Mouse (Mus musculus): ENCODE measurements around the gene Hcrtr2. TPM values are rescaled to one million over a fixed set of nuclear protein-coding genes. Genes with fewer than 3 reads are reported as not detected.

Hcrtr2 gene
- polyA plus RNA-seq, 1 experiment from 2014 or later = 4.8 TPM

- H3K4me1 ChIP-seq (replicated peaks) = no peaks in the 10 kb centered on the region
- H3K9me3 ChIP-seq = no peaks in the 10 kb centered on the region
- no peak overlapping the region for H3K4me3 ChIP-seq
- no peak for ATAC-seq (ENCODE audit: low FRiP score)
- WGBS = 78% methylated on average over 4 of the region's 4 CpGs
- H3K4me2 ChIP-seq = no peak overlapping the region
- H3K9ac ChIP-seq = no peak overlapping the region
- H3K36me3 ChIP-seq = no peaks in the 10 kb centered on the region
- no peak overlapping the region for H3K27ac ChIP-seq
- no peaks in the 10 kb centered on the region for H3K27me3 ChIP-seq
Measured at GRCm38 (mm10) chr9:76217178-76217975, 106.3 kb downstream of the Hcrtr2 start.

GRCm38 (mm10) chr9:76214678-76215077 lies 109.0 kb downstream of the Hcrtr2 start:
- no peak for ATAC-seq (ENCODE audit: low FRiP score)
- Histone ChIP-seq H3K9me3 (no peaks in the 10 kb centered on the region), H3K9ac (no peak overlapping the region), H3K4me3 (no peak overlapping the region), H3K36me3 (no peaks in the 10 kb centered on the region), H3K4me1 (replicated peaks) (no peaks in the 10 kb centered on the region), H3K4me2 (no peak overlapping the region), H3K27me3 (no peaks in the 10 kb centered on the region), H3K27ac (no peak overlapping the region)
- WGBS = 83% methylated on average over 4 of the region's 4 CpGs

DNA sequence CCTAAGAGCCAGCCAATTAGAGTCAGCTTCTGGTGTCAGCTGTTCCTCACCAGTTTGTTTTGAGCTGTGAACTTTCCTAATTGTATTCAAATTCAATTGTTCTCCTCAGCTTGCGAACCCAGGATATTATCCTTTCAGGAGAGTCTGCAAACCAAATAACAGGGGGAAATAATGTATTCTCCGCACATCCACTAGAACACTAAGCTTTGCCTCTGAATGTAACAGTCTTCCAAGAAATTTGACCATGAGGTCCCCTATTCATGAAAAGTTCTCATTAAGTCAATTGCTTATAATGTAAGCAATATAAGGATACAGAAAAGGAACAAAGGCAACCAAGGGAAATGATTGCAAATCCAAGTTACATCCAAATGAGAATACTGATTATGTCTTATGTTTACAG lies 110.1 kb downstream of the Hcrtr2 start, which contains the start of gene Gfral:
Gene Gfral, minus strand, starts transcription at position 101 of the 400 bp plus-strand sequence.
- Histone ChIP-seq H3K36me3 (no peaks in the 10 kb centered on the region), H3K9ac (no peak within 1 kb of the TSS), H3K4me1 (replicated peaks) (no peaks in the 10 kb centered on the region), H3K9me3 (no peaks in the 10 kb centered on the region), H3K4me3 (no peak within 1 kb of the TSS), H3K4me2 (no peak within 1 kb of the TSS), H3K27ac (no peak within 1 kb of the TSS), H3K27me3 (no peaks in the 10 kb centered on the region)
- WGBS = 87% methylated on average over 2 of the region's 2 CpGs
- ATAC-seq (ENCODE audit: low FRiP score) = no peak

DNA sequence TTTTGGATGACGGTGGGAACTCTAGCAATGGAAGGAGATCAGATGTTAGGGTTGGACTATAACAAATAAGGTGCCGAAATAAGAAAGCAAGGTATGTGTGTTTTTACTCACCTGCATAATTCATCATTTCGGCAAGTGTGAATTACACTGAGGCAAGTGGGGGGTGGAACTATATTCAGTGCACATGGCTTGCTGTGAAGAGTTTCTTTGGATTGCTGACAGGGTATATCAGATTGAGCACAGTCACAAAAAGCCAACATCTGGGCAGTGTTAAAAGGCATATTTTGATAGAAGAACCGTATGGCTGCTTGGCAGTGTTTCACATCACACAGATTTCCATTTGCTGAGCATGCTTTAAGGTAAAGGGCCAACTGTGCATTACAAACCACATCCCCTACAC lies 126.7 kb downstream of the Hcrtr2 start:
- Histone ChIP-seq H3K4me3 (no peak overlapping the region), H3K4me2 (no peak overlapping the region), H3K4me1 (replicated peaks) (no peaks in the 10 kb centered on the region), H3K9me3 (no peaks in the 10 kb centered on the region), H3K36me3 (no peaks in the 10 kb centered on the region), H3K9ac (no peak overlapping the region), H3K27ac (no peak overlapping the region), H3K27me3 (no peaks in the 10 kb centered on the region)
- no peak for ATAC-seq (ENCODE audit: low FRiP score)
- WGBS = 81% methylated on average over 4 of the region's 4 CpGs

DNA sequence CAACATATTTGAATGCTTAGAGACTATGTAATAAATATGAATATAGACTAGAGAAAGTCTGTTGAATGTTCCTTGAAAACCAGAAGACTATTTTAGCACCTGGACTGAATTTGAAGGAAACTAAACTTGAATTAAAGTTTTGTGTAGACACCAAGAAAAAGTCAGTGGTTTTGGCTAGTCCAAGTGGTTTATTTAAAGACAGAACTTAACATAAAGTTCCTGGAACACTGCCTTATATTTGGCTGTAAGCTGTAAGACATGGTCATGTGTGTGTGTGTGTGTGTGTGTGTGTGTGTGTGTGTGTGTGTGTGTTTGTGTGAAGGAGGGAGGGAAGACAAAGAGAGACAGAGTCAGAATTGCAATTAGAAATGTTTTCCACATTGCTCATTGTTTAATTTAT lies 144.4 kb downstream of the Hcrtr2 start:
- Histone ChIP-seq H3K36me3 (no peaks in the 10 kb centered on the region), H3K4me3 (no peak overlapping the region), H3K9ac (no peak overlapping the region), H3K4me2 (no peak overlapping the region), H3K4me1 (replicated peaks) (no peaks in the 10 kb centered on the region), H3K27ac (no peak overlapping the region), H3K9me3 (no peaks in the 10 kb centered on the region), H3K27me3 (no peaks in the 10 kb centered on the region)
- ATAC-seq (ENCODE audit: low FRiP score) = no peak

Other genes starting within 250 kb of the Hcrtr2 start
- gene Gfral, start 110.2 kb downstream of the Hcrtr2 start, polyA plus RNA-seq (2015; fragmentation: Nextera tagmentation; extraction: Ambion mirVana) = not detected in 2 replicates
- gene Fam83b, start 243.3 kb upstream of the Hcrtr2 start, polyA plus RNA-seq (2015; fragmentation: Nextera tagmentation; extraction: Ambion mirVana) = 0.06 TPM in 1 of 2 replicates, not detected in the other